Mouse (Mus musculus) C2C12 (cell line): ENCODE results near the gene Raet1e.
"Not testable (repeated sequence)": the region's sequence is repeated elsewhere in the genome, so short reads cannot be mapped to it uniquely, and the experiment has no call there.

ENCODE experiments used
- CTCF ChIP-seq: IDR thresholded peaks from one replicate; pipeline ENCODE4 v1.5.1; 2011; ENCODE audit not compliant: control insufficient read depth, insufficient read depth, insufficient read length
- USF1 ChIP-seq: IDR thresholded peaks from one replicate; pipeline ENCODE4 v1.6.1; 2011; ENCODE audit warnings: low read depth, mild to moderate bottlenecking, control low read depth, moderate library complexity

GRCm38 (mm10) chr10:22345721-22346120 lies 187.4 kb downstream of the Raet1e start:
- not testable (repeated sequence) for TF ChIP-seq CTCF, USF1
